Mouse (Mus musculus) liver, adult 2 months (tissue): ENCODE results near the gene Rabgap1. TPM values are rescaled to one million over a fixed set of nuclear protein-coding genes. Genes with fewer than 3 reads are reported as not detected.

Experiments used
- DNase-seq: peaks from one replicate; pipeline ENCODE4 v3.0.0-alpha.2; 2011; ENCODE audit warnings: low read depth, low spot score; ENCODE audit errors: extremely low read depth
- H3K27ac ChIP-seq: fragments of 200-500 bp; replicated peaks from 2 replicates; pipeline ENCODE4 v1.5.1; 2012; ENCODE audit warnings: low read depth, mild to moderate bottlenecking, control low read depth, inconsistent platforms, low read length; ENCODE audit not compliant: insufficient read depth
- H3K27me3 ChIP-seq: fragments of 200-500 bp; 2 replicates; pipeline ENCODE4 v1.6.1; 2012; ENCODE audit warnings: mild to moderate bottlenecking, moderate library complexity, low read length, inconsistent platforms; ENCODE audit not compliant: control insufficient read depth, insufficient read depth
- H3K36me3 ChIP-seq: fragments of 200-500 bp; 2 replicates; pipeline ENCODE4 v1.6.1; 2012; ENCODE audit warnings: low read length, inconsistent platforms; ENCODE audit not compliant: control insufficient read depth, insufficient read depth
- H3K4me1 ChIP-seq: fragments of 200-500 bp; 2 replicates; pipeline ENCODE4 v1.6.1; 2011; ENCODE audit warnings: low read length; ENCODE audit not compliant: control insufficient read depth, insufficient read depth
- H3K4me3 ChIP-seq: fragments of 200-500 bp; 2 replicates; pipeline ENCODE4 v1.5.1; 2011; ENCODE audit warnings: low read depth, mild to moderate bottlenecking, control low read depth, low read length, moderate library complexity; ENCODE audit not compliant: insufficient read depth
- H3K79me2 ChIP-seq: fragments of 200-500 bp; 2 replicates; pipeline ENCODE4 v1.6.1; 2012; ENCODE audit warnings: inconsistent platforms, mild to moderate bottlenecking, low read length, moderate library complexity; ENCODE audit not compliant: control insufficient read depth, insufficient read depth
- H3K9ac ChIP-seq: fragments of 200-500 bp; 2 replicates; pipeline ENCODE4 v1.6.1; 2012; ENCODE audit warnings: low read depth, mild to moderate bottlenecking, control low read depth, inconsistent platforms, low read length
- CTCF ChIP-seq: fragments of 200-500 bp; IDR thresholded peaks from 2 replicates; pipeline ENCODE4 v1.5.1; 2011; ENCODE audit warnings: low read depth, low read length, control low read depth
- POLR2A ChIP-seq: fragments of 200-500 bp; IDR thresholded peaks from 2 replicates; pipeline ENCODE4 v1.6.1; 2011; ENCODE audit warnings: low read length, control low read depth; ENCODE audit not compliant: insufficient read depth; ENCODE audit errors: extremely low read depth
- WGBS: fragments of 180-500 bp; shearing (Covaris S2); methylation state at CpG from one replicate; pipeline ENCODE4 v1.1.7; 2018; 5-methylcytosine and 5-hydroxymethylcytosine counted together
- polyA plus RNA-seq: library from polyadenylated mRNA; depleted of rRNA; stranded (reverse); fragments of >200 nt; gene quantifications from 2 replicates; pipeline ENCODE4 v1.2.3, GENCODE M21; 2012
- total RNA-seq: library from RNA; depleted of rRNA; stranded (reverse); fragments of >200 nt; gene quantifications from 2 replicates; pipeline ENCODE4 v1.2.3, GENCODE M21; 2014

The Rabgap1 gene
- total and polyA plus RNA-seq, 2 experiments: 3.4 to 19.1 TPM

DNA sequence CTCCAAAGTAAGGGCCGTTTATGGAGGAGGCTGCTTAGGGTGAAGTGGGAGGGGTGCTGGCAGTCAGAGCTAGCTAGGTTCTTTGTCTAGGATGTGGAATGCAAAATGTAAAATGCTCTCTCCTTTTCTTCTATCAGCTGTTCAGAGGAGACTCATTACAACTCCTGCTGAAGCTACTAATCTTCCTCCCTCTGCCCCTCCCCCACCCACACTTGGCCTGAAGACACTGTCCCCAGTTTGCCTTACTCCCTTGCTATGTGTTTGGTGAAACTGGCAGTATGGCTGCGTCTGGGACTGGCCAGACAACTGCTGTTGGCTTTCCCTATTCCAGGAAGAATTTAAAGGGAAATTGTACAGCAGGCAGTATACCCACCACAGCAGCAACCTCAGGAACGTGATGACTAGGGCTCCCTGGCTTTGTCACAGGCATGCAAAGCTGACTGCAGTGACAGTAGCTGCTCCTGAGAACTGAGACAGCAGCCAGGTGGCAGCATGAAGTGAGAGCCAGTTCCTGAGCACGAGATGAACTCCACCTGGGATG lies 73.9 kb downstream of the Rabgap1 start:
- no peak for TF ChIP-seq POLR2A
- TF ChIP-seq CTCF: no peak
- Histone ChIP-seq H3K27ac (no peak overlapping the region), H3K36me3 (peaks cover 18% of the 10 kb centered on the region), H3K4me3 (no peak overlapping the region), H3K9ac (no peak overlapping the region), H3K79me2 (no peaks in the 10 kb centered on the region), H3K27me3 (no peaks in the 10 kb centered on the region), H3K4me1 (no peaks in the 10 kb centered on the region)
- WGBS: 79% methylated on average over 4 of the region's 4 CpGs
- DNase-seq: no peak

DNA sequence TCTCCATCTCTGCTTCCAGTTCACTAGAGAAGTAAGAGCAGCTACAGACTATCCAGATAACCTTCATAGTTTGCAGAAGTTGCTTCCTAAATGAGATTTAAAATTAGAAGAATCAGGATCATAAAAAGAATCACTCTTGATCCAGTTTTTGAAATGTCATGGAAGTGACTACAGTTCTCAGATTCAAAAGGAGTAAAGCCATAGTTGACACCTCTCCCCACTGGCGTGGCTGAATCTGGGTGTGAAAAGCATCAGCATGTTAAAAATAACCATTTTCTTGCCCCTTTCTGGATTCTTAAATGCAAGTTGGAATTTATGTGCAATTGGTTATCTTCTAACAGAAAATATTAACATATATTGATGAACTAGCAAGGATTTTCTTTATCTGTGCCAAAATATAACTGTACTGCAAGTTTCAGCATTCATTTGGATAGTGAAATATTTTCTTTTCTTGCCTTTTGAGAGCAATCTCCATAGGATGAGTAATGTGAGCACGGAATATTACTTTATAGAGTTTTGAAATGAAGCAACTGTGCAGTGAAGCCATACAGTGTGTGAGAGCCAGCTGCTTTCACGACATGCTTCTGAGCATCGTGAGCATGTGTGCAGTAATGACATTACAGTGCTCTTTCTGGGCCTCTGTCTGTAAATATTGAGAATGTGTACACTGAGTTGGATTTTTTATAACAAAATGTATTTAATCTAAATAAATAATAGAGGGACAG lies 75.6 kb downstream of the Rabgap1 start:
- H3K36me3 ChIP-seq: peaks cover 13% of the 10 kb centered on the region
- H3K4me3 ChIP-seq: no peak overlapping the region
- no peak for DNase-seq
- no peak overlapping the region for H3K9ac ChIP-seq
- H3K79me2 ChIP-seq: no peaks in the 10 kb centered on the region
- H3K27me3 ChIP-seq: no peaks in the 10 kb centered on the region
- H3K27ac ChIP-seq: no peak overlapping the region
- TF ChIP-seq CTCF: no peak
- H3K4me1 ChIP-seq: no peaks in the 10 kb centered on the region
- WGBS: 89% methylated on average over 4 of the region's 4 CpGs

- Histone ChIP-seq H3K4me3 (no peak overlapping the region), H3K79me2 (no peaks in the 10 kb centered on the region), H3K9ac (no peak overlapping the region), H3K27ac (no peak overlapping the region), H3K27me3 (no peaks in the 10 kb centered on the region), H3K36me3 (peaks cover 13% of the 10 kb centered on the region), H3K4me1 (no peaks in the 10 kb centered on the region)
- no peak for DNase-seq
- TF ChIP-seq POLR2A (no peak), CTCF (no peak)
- WGBS: 94% methylated on average over 1 of the region's 1 CpGs
Measured at GRCm38 (mm10) chr2:37519286-37519640, 76.2 kb downstream of the Rabgap1 start.

- H3K27ac ChIP-seq: no peak overlapping the region
- no peaks in the 10 kb centered on the region for H3K79me2 ChIP-seq
- H3K4me3 ChIP-seq: no peak overlapping the region
- H3K36me3 ChIP-seq: peaks cover 10% of the 10 kb centered on the region; the same call in 1 of the 2 replicates
- H3K4me1 ChIP-seq: no peaks in the 10 kb centered on the region; the same call in 1 of the 2 replicates
- DNase-seq: no peak
- no peak for TF ChIP-seq POLR2A
- no peak for TF ChIP-seq CTCF
- H3K9ac ChIP-seq: no peak overlapping the region
- no peaks in the 10 kb centered on the region for H3K27me3 ChIP-seq
Measured at GRCm38 (mm10) chr2:37527587-37527986, 84.5 kb downstream of the Rabgap1 start.

- H3K79me2 ChIP-seq: no peaks in the 10 kb centered on the region
- 100% methylated on average over 2 of the region's 2 CpGs for WGBS
- no peaks in the 10 kb centered on the region; the same call in 1 of the 2 replicates for H3K4me1 ChIP-seq
- no peak overlapping the region for H3K4me3 ChIP-seq
- H3K36me3 ChIP-seq: peaks cover 12% of the 10 kb centered on the region
- no peak overlapping the region for H3K27ac ChIP-seq
- H3K27me3 ChIP-seq: no peaks in the 10 kb centered on the region
- H3K9ac ChIP-seq: no peak overlapping the region
- no peak for DNase-seq
- no peak for TF ChIP-seq POLR2A
- TF ChIP-seq CTCF: no peak
Measured at GRCm38 (mm10) chr2:37529397-37529796, 86.3 kb downstream of the Rabgap1 start.

GRCm38 (mm10) chr2:37530766-37531165 lies 87.7 kb downstream of the Rabgap1 start:
- DNase-seq: no peak
- H3K27me3 ChIP-seq: no peaks in the 10 kb centered on the region
- WGBS: 81% methylated on average over 1 of the region's 1 CpGs
- H3K4me3 ChIP-seq: no peak overlapping the region
- no peaks in the 10 kb centered on the region for H3K79me2 ChIP-seq
- no peak overlapping the region for H3K9ac ChIP-seq
- TF ChIP-seq POLR2A: no peak
- no peak for TF ChIP-seq CTCF
- H3K4me1 ChIP-seq: no peaks in the 10 kb centered on the region; the same call in 1 of the 2 replicates
- H3K36me3 ChIP-seq: peaks cover 19% of the 10 kb centered on the region
- H3K27ac ChIP-seq: no peak overlapping the region
